Mouse (Mus musculus) ES-Bruce4 (cell line): Measurements from ENCODE around the gene D6Wsu163e. TPM values are rescaled to one million over a fixed set of nuclear protein-coding genes. Genes with fewer than 3 reads are reported as not detected.

ENCODE experiments used
- H3K27ac ChIP-seq: 2 replicates; pipeline ENCODE4 v1.5.1; 2012; ENCODE audit warnings: low read length, inconsistent platforms; ENCODE audit not compliant: insufficient read depth
- H3K27me3 ChIP-seq: 2 replicates; pipeline ENCODE4 v1.6.1; 2012; ENCODE audit warnings: mild to moderate bottlenecking, low read length, inconsistent platforms; ENCODE audit not compliant: control insufficient read depth, poor library complexity, insufficient read depth, severe bottlenecking
- H3K36me3 ChIP-seq: 2 replicates; pipeline ENCODE4 v1.6.1; 2012; ENCODE audit warnings: inconsistent platforms, mild to moderate bottlenecking, low read length, moderate library complexity; ENCODE audit not compliant: control insufficient read depth, poor library complexity, insufficient read depth, severe bottlenecking
- H3K4me1 ChIP-seq: one replicate; pipeline ENCODE4 v1.8.1; 2011; ENCODE audit warnings: low read length; ENCODE audit not compliant: control insufficient read depth, insufficient read depth
- H3K4me3 ChIP-seq: 2 replicates; pipeline ENCODE4 v1.5.1; 2011; ENCODE audit warnings: low read depth, mild to moderate bottlenecking, low read length
- H3K9ac ChIP-seq: 2 replicates; pipeline ENCODE4 v1.6.1; 2012; ENCODE audit warnings: low read depth, mild to moderate bottlenecking, inconsistent platforms; ENCODE audit not compliant: poor library complexity, severe bottlenecking
- H3K9me3 ChIP-seq: replicated peaks from 2 replicates; pipeline ENCODE4 v1.6.1; 2012; ENCODE audit warnings: mild to moderate bottlenecking, low read length, inconsistent platforms; ENCODE audit not compliant: control insufficient read depth, poor library complexity, insufficient read depth, severe bottlenecking
- CTCF ChIP-seq: IDR thresholded peaks from one replicate; pipeline ENCODE4 v1.8.1; 2011; ENCODE audit warnings: low read depth, low read length
- EP300 ChIP-seq: IDR thresholded peaks from 2 replicates; pipeline ENCODE4 v1.6.1; 2011; ENCODE audit warnings: low read depth, low read length; ENCODE audit not compliant: insufficient read depth
- POLR2A ChIP-seq: IDR thresholded peaks from one replicate; pipeline ENCODE4 v1.8.1; 2011; ENCODE audit warnings: low read length; ENCODE audit not compliant: insufficient read depth
- polyA plus RNA-seq: library from polyadenylated mRNA; stranded (reverse); fragments of >200 nt; gene quantifications from 2 replicates; pipeline ENCODE4 v1.2.4, GENCODE M21; 2011; ENCODE audit warnings: low read depth; ENCODE audit not compliant: missing spikeins, insufficient read depth, insufficient read length

Gene D6Wsu163e
- polyA plus RNA-seq, 1 experiment, result 21.0 TPM

- TF ChIP-seq POLR2A (no peak), CTCF (no peak)
- no peak overlapping the region for H3K9ac ChIP-seq
- no peak overlapping the region for H3K27ac ChIP-seq
- no peak overlapping the region for H3K4me3 ChIP-seq
- H3K27me3 ChIP-seq, result no peaks in the 10 kb centered on the region
- H3K36me3 ChIP-seq, result peaks cover 47% of the 10 kb centered on the region
- no peaks in the 10 kb centered on the region for H3K4me1 ChIP-seq
- no peaks in the 10 kb centered on the region for H3K9me3 ChIP-seq
These were observed 6.9 kb upstream of the D6Wsu163e start for GRCm38 (mm10) chr6:126932896-126933295.

GRCm38 (mm10) chr6:126938047-126938446 lies 1.7 kb upstream of the D6Wsu163e start:
- Histone ChIP-seq H3K4me1 (no peaks in the 10 kb centered on the region), H3K27ac (no peak overlapping the region), H3K36me3 (peaks cover 17% of the 10 kb centered on the region), H3K9ac (peak overlapping the region; percentile 88), H3K27me3 (no peaks in the 10 kb centered on the region), H3K9me3 (no peaks in the 10 kb centered on the region), H3K4me3 (peak overlapping the region; percentile 50)
- TF ChIP-seq EP300 (no peak), POLR2A (no peak), CTCF (no peak)

- H3K27ac ChIP-seq, result no peak overlapping the region
- H3K36me3 ChIP-seq, result peaks cover 8% of the 10 kb centered on the region
These were observed 792 bp upstream of the D6Wsu163e start for GRCm38 (mm10) chr6:126938853-126939486.

GRCm38 (mm10) chr6:126940451-126940850 lies 689 bp downstream of the D6Wsu163e start:
- no peaks in the 10 kb centered on the region for H3K4me1 ChIP-seq
- no peaks in the 10 kb centered on the region for H3K27me3 ChIP-seq
- peak overlapping the region; percentile 30 for H3K9ac ChIP-seq
- H3K27ac ChIP-seq, result no peak overlapping the region
- no peaks in the 10 kb centered on the region for H3K9me3 ChIP-seq
- TF ChIP-seq POLR2A (no peak), EP300 (no peak), CTCF (no peak)
- peaks cover 2% of the 10 kb centered on the region for H3K36me3 ChIP-seq
- peak overlapping the region; percentile 49; the same call in 1 of the 2 replicates for H3K4me3 ChIP-seq

More at GRCm38 (mm10) chr6:126938853-126939486, 792 bp upstream of the D6Wsu163e start:
- no peaks in the 10 kb centered on the region for H3K27me3 ChIP-seq
- no peaks in the 10 kb centered on the region for H3K4me1 ChIP-seq
- no peaks in the 10 kb centered on the region for H3K9me3 ChIP-seq
- H3K9ac ChIP-seq, result peak overlapping the region; percentile 88
- TF ChIP-seq CTCF (no peak), EP300 (no peak), POLR2A (no peak)
- H3K4me3 ChIP-seq, result peak overlapping the region; percentile 100

- no peaks in the 10 kb centered on the region for H3K9me3 ChIP-seq
- H3K27ac ChIP-seq, result no peak overlapping the region
- no peak for TF ChIP-seq POLR2A
- H3K4me3 ChIP-seq, result no peak overlapping the region
- H3K36me3 ChIP-seq, result peaks cover 2% of the 10 kb centered on the region
- no peaks in the 10 kb centered on the region for H3K4me1 ChIP-seq
- no peak overlapping the region for H3K9ac ChIP-seq
- no peaks in the 10 kb centered on the region for H3K27me3 ChIP-seq
These were observed 8.6 kb downstream of the D6Wsu163e start for GRCm38 (mm10) chr6:126948336-126948735.

GRCm38 (mm10) chr6:126955734-126956133 lies 16.0 kb downstream of the D6Wsu163e start:
- Histone ChIP-seq H3K9ac (no peak overlapping the region), H3K9me3 (no peaks in the 10 kb centered on the region), H3K27ac (no peak overlapping the region), H3K27me3 (no peaks in the 10 kb centered on the region), H3K4me3 (no peak overlapping the region), H3K4me1 (no peaks in the 10 kb centered on the region), H3K36me3 (no peaks in the 10 kb centered on the region)
- TF ChIP-seq POLR2A (no peak), CTCF (peak; percentile 93), EP300 (no peak)
